Mouse (Mus musculus): ENCODE results near the gene 4933428G20Rik. TPM values are rescaled to one million over a fixed set of nuclear protein-coding genes. Genes with fewer than 3 reads are reported as not detected.

The 4933428G20Rik gene
- polyA plus RNA-seq, 1 experiment from 2014 or later = 0.17 TPM

DNA sequence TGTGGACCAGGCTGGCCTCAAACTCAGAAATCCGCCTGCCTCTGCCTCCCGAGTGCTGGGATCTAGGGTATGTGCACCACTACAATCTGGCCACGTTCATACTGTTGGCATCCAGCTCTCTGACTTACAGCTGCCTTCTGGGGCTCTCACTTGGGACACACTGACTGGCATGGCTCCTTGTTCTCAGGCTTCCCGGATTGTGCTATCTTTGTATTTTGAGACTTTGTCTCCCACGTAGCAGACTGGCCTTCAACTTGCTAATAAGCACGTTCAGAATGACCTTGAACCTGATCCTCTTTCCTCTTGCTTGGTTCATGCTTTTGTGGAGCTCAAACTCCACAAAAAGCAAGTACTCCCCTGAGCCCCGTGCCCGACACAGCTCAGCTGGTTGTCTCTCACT, 14.5 kb downstream of the 4933428G20Rik start:
- Histone ChIP-seq H3K4me3 (ENCODE audit: low read depth, low read length) (no peak overlapping the region), H3K36me3 (ENCODE audit: control insufficient read depth, insufficient read depth, low read length) (no peaks in the 10 kb centered on the region), H3K27ac (ENCODE audit: low read depth, low read length) (no peak overlapping the region), H3K4me2 (ENCODE audit: low read depth, low read length, severe bottlenecking) (no peak overlapping the region), H3K9ac (ENCODE audit: low read length) (no peak overlapping the region), H3K9me3 (ENCODE audit: control insufficient read depth, low read length) (no peaks in the 10 kb centered on the region), H3K27me3 (ENCODE audit: control insufficient read depth, insufficient read depth, low read length) (no peaks in the 10 kb centered on the region), H3K4me1 (replicated peaks; ENCODE audit: control insufficient read depth, insufficient read depth, low read length) (no peaks in the 10 kb centered on the region)
- 84% methylated on average over 8 of the region's 8 CpGs for WGBS
- DNase-seq (ENCODE audit: low spot score) (no peak), ATAC-seq (replicated peaks; ENCODE audit: low FRiP score) (no peak)

DNA sequence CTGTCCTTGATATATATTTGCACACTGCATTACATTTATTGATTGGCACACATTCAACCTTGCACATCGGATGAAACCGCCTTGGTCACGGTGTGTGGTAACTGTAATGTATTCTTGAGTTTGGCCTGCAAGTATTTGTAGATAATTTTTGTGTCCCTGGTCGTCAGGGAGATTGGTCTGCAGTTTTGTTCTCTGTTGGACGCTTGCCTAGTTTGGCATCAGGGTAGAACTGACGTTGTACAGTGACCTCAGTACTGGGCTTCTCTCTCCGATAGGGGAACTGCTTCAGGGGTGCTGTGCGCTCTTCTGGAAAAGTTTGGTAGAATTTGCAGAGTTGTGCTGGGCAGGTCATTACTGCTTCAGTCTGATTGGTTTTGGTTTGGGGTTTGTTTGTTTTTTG, 20.3 kb downstream of the 4933428G20Rik start:
- Histone ChIP-seq H3K36me3 (ENCODE audit: control insufficient read depth, insufficient read depth, low read length) (no peaks in the 10 kb centered on the region), H3K4me2 (ENCODE audit: low read depth, low read length, severe bottlenecking) (no peak overlapping the region), H3K9ac (ENCODE audit: low read length) (no peak overlapping the region), H3K4me3 (ENCODE audit: low read depth, low read length) (no peak overlapping the region), H3K27ac (ENCODE audit: low read depth, low read length) (no peak overlapping the region), H3K9me3 (ENCODE audit: control insufficient read depth, low read length) (no peaks in the 10 kb centered on the region), H3K27me3 (ENCODE audit: control insufficient read depth, insufficient read depth, low read length) (no peaks in the 10 kb centered on the region), H3K4me1 (replicated peaks; ENCODE audit: control insufficient read depth, insufficient read depth, low read length) (no peaks in the 10 kb centered on the region)
- 92% methylated on average over 8 of the region's 8 CpGs for WGBS
- no peak for ATAC-seq (replicated peaks; ENCODE audit: low FRiP score)
- DNase-seq (ENCODE audit: low spot score) = no peak

DNA sequence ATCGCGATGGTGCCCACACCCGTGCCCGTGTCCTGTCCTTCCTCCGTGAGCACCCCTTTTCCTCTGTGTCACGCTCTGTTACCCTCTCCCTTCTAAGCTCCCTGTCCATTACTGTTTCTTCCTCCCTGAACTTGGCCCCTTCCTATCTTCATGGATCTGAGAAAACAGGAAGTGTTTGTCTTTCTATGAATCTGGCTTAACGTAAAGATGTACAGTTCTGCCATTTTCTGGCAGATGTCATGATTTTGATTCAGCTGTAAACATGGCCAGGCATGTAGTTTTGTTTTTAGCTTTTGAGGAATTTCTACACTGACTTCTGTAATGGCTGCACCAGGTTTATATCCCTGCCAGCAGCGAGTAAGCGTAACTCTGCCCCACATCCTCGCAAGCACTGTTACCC, 21.1 kb downstream of the 4933428G20Rik start:
- 89% methylated on average over 10 of the region's 10 CpGs for WGBS
- no peaks in the 10 kb centered on the region for H3K9me3 ChIP-seq (ENCODE audit: control insufficient read depth, low read length)
- H3K4me1 ChIP-seq (replicated peaks; ENCODE audit: control insufficient read depth, insufficient read depth, low read length) = no peaks in the 10 kb centered on the region
- no peak for ATAC-seq (replicated peaks; ENCODE audit: low FRiP score)
- H3K4me3 ChIP-seq (ENCODE audit: low read depth, low read length) = no peak overlapping the region
- H3K27ac ChIP-seq (ENCODE audit: low read depth, low read length) = no peak overlapping the region
- no peak overlapping the region for H3K9ac ChIP-seq (ENCODE audit: low read length)
- no peaks in the 10 kb centered on the region for H3K36me3 ChIP-seq (ENCODE audit: control insufficient read depth, insufficient read depth, low read length)
- no peaks in the 10 kb centered on the region for H3K27me3 ChIP-seq (ENCODE audit: control insufficient read depth, insufficient read depth, low read length)
- no peak for DNase-seq (ENCODE audit: low spot score)
- H3K4me2 ChIP-seq (ENCODE audit: low read depth, low read length, severe bottlenecking) = no peak overlapping the region

DNA sequence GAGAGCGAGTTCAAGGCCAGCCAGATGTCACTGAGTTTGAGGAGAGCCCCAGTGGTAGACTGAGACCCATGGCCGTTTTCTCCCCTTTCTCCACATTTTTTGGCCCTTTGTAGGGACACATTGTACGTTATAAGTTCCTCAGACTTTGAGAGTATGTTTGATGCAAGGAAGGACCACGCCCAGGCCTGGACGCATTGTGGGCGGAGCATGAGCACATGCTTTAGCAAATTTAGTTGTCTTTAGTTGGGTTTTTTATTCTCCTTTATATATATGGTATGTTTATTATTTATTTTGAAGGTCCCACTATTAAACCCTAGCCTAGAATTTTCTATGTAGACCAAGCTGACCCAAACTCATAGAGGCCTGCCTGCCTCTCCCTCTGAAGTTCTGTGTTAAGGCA, 21.8 kb downstream of the 4933428G20Rik start:
- H3K4me2 ChIP-seq (ENCODE audit: low read depth, low read length, severe bottlenecking) = no peak overlapping the region
- no peak for ATAC-seq (replicated peaks; ENCODE audit: low FRiP score)
- no peak overlapping the region for H3K9ac ChIP-seq (ENCODE audit: low read length)
- no peaks in the 10 kb centered on the region for H3K9me3 ChIP-seq (ENCODE audit: control insufficient read depth, low read length)
- DNase-seq (ENCODE audit: low spot score) = no peak
- H3K4me1 ChIP-seq (replicated peaks; ENCODE audit: control insufficient read depth, insufficient read depth, low read length) = no peaks in the 10 kb centered on the region
- H3K4me3 ChIP-seq (ENCODE audit: low read depth, low read length) = no peak overlapping the region
- H3K36me3 ChIP-seq (ENCODE audit: control insufficient read depth, insufficient read depth, low read length) = no peaks in the 10 kb centered on the region
- H3K27me3 ChIP-seq (ENCODE audit: control insufficient read depth, insufficient read depth, low read length) = no peaks in the 10 kb centered on the region
- no peak overlapping the region for H3K27ac ChIP-seq (ENCODE audit: low read depth, low read length)
- WGBS = 90% methylated on average over 6 of the region's 6 CpGs

DNA sequence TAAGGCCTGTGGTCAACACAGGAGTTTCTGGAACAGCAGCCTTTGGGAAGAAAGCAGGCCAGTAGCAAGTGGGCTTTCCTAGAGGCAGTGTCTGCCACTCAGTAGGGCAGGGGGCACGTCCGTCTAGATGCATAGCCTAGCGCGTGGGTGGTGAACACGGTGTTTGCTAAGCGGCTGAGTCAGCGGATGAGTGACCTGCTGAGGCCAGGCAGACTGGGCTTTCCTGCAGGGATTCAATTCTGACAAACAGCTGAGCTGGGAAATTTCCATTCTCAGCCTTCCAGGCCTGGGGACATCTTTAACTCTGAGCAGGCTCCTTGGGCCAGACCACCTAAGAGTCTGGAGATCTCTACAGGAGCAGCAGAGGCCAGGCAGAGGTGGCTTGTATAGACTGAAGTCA, 22.7 kb downstream of the 4933428G20Rik start:
- Histone ChIP-seq H3K4me3 (ENCODE audit: low read depth, low read length) (no peak overlapping the region), H3K27me3 (ENCODE audit: control insufficient read depth, insufficient read depth, low read length) (no peaks in the 10 kb centered on the region), H3K27ac (ENCODE audit: low read depth, low read length) (no peak overlapping the region), H3K4me2 (ENCODE audit: low read depth, low read length, severe bottlenecking) (no peak overlapping the region), H3K36me3 (ENCODE audit: control insufficient read depth, insufficient read depth, low read length) (no peaks in the 10 kb centered on the region), H3K4me1 (replicated peaks; ENCODE audit: control insufficient read depth, insufficient read depth, low read length) (no peaks in the 10 kb centered on the region), H3K9me3 (ENCODE audit: control insufficient read depth, low read length) (no peaks in the 10 kb centered on the region), H3K9ac (ENCODE audit: low read length) (no peak overlapping the region)
- ATAC-seq (replicated peaks; ENCODE audit: low FRiP score) (no peak), DNase-seq (ENCODE audit: low spot score) (no peak)
- 82% methylated on average over 7 of the region's 7 CpGs for WGBS

DNA sequence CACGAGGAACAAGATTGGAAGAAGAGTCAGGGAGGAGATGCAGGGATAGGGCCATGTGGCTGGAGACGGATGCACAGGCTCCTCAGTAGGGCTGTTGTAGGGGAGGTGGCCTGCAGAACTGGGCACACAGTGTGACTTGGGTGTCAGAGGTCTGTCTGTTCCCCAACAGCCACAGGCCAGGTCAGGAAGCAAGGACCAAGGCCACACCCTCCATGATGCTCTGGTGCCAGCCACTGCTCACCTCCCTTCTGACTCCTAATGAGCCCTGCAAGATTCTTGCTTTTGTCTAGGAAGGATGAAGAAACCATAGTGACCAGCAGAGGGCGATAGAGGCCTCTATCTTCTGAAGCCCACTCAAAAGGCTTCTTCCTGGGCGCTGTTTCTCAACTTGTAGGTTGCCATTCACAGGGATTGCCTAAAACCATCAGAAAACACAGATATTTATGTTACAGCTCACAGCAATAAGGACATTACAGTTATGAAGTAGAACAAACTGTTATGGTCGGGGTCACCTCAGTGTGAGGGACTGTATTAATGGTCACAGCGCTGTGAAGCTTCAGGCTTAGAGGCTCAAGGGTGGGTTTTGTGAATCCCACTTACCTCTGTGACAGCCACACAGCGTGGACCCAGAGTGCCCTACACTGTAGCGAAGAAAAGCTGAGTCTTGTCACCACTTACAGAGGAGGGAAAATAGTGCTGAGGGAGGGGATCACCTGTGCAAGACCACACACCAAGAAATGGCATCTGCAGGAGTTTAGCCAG, 23.6 kb downstream of the 4933428G20Rik start:
- Histone ChIP-seq H3K9me3 (ENCODE audit: control insufficient read depth, low read length) (no peaks in the 10 kb centered on the region), H3K36me3 (ENCODE audit: control insufficient read depth, insufficient read depth, low read length) (no peaks in the 10 kb centered on the region), H3K9ac (ENCODE audit: low read length) (no peak overlapping the region; the same call in 1 of the 2 replicates), H3K4me2 (ENCODE audit: low read depth, low read length, severe bottlenecking) (no peak overlapping the region), H3K27me3 (ENCODE audit: control insufficient read depth, insufficient read depth, low read length) (no peaks in the 10 kb centered on the region), H3K4me3 (ENCODE audit: low read depth, low read length) (no peak overlapping the region), H3K4me1 (replicated peaks; ENCODE audit: control insufficient read depth, insufficient read depth, low read length) (no peaks in the 10 kb centered on the region), H3K27ac (ENCODE audit: low read depth, low read length) (no peak overlapping the region)
- DNase-seq (ENCODE audit: low spot score) (peak; percentile 84), ATAC-seq (replicated peaks; ENCODE audit: low FRiP score) (0 out of 2 replicates have a peak, but pooled peaks have one; percentile 30)
- WGBS = 61% methylated on average over 8 of the region's 8 CpGs

DNA sequence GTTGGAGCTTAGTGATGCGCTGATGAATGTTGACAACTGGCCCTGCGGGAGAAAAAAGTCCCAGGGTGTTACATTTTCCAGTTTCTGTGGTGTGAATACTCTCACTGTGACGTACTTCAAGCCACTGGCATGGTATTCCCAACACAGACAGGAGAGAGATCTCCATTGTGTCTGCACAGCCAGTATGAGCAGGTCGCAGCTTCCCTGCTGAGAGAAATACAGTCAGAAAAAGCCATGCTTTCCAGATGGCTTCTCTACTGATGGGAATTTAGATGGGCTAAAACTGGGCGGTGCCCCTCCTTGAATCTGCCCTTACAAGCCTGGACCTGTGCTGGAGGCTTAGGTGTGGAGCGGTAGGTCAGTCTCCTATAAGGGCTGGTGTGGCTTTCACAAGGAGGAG, 28.9 kb downstream of the 4933428G20Rik start:
- H3K4me1 ChIP-seq (replicated peaks; ENCODE audit: control insufficient read depth, insufficient read depth, low read length) = no peaks in the 10 kb centered on the region
- H3K4me3 ChIP-seq (ENCODE audit: low read depth, low read length) = no peak overlapping the region
- no peak overlapping the region for H3K27ac ChIP-seq (ENCODE audit: low read depth, low read length)
- no peaks in the 10 kb centered on the region for H3K9me3 ChIP-seq (ENCODE audit: control insufficient read depth, low read length)
- no peak for ATAC-seq (replicated peaks; ENCODE audit: low FRiP score)
- DNase-seq (ENCODE audit: low spot score) = no peak
- H3K4me2 ChIP-seq (ENCODE audit: low read depth, low read length, severe bottlenecking) = no peak overlapping the region
- WGBS = 89% methylated on average over 6 of the region's 6 CpGs
- H3K27me3 ChIP-seq (ENCODE audit: control insufficient read depth, insufficient read depth, low read length) = no peaks in the 10 kb centered on the region
- no peaks in the 10 kb centered on the region for H3K36me3 ChIP-seq (ENCODE audit: control insufficient read depth, insufficient read depth, low read length)
- no peak overlapping the region for H3K9ac ChIP-seq (ENCODE audit: low read length)

DNA sequence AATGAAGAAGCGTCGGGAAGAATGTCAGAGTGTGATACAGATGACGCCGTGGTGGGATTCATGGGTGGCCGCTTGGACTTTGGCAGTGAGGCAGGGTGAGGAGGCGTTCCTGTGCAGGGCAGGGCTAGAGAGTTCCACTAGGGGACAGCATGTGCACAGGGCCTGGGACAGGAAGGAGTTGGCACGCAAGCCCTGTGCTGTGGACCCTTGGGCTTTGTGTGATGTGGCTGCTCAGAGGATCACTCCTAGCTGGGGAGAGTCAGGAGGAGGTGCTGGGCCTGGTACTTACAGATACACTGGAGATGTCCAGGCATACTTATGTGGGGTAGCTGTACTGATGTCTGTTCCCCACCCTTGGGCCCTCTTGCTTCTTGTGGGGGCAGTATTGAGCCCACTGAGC, 30.3 kb downstream of the 4933428G20Rik start:
- WGBS = 91% methylated on average over 7 of the region's 7 CpGs
- no peaks in the 10 kb centered on the region for H3K36me3 ChIP-seq (ENCODE audit: control insufficient read depth, insufficient read depth, low read length)
- ATAC-seq (replicated peaks; ENCODE audit: low FRiP score) = no peak

More for the DNA sequence above, 30.3 kb downstream of the 4933428G20Rik start:
- DNase-seq (ENCODE audit: low spot score) = no peak
- Histone ChIP-seq H3K27me3 (ENCODE audit: control insufficient read depth, insufficient read depth, low read length) (no peaks in the 10 kb centered on the region), H3K9ac (ENCODE audit: low read length) (no peak overlapping the region), H3K4me1 (replicated peaks; ENCODE audit: control insufficient read depth, insufficient read depth, low read length) (no peaks in the 10 kb centered on the region), H3K4me2 (ENCODE audit: low read depth, low read length, severe bottlenecking) (no peak overlapping the region), H3K4me3 (ENCODE audit: low read depth, low read length) (no peak overlapping the region), H3K27ac (ENCODE audit: low read depth, low read length) (no peak overlapping the region), H3K9me3 (ENCODE audit: control insufficient read depth, low read length) (no peaks in the 10 kb centered on the region)

All from forebrain, embryonic 11.5 days (tissue).